Mouse (Mus musculus) left cerebral cortex, postnatal 10 days (tissue): ENCODE measurements around the gene Psmb2. TPM values are rescaled to one million over a fixed set of nuclear protein-coding genes. Genes with fewer than 3 reads are reported as not detected.

Experiments used
- DNase-seq, 2 experiments: peaks; one replicate each; pipeline ENCODE4 v3.0.0; 2021 to 2022; ENCODE audit warnings: low spot score in 2 of 2, mixed read lengths in 1 of 2; ENCODE audit errors: extremely low spot score in 1 of 2
- intact Hi-C: fragments of 180-260 bp; cut with DNase I; formaldehyde crosslinking; loops from one replicate; pipeline ENCODE4 v1.15.1; 2025
- total RNA-seq, 2 experiments: library from RNA; stranded (reverse); gene quantifications; 2 replicates each; pipeline ENCODE4 v1.2.3; 2021

The Psmb2 gene
- total RNA-seq, result 100 to 1,000 TPM; 126 TPM

DNA sequence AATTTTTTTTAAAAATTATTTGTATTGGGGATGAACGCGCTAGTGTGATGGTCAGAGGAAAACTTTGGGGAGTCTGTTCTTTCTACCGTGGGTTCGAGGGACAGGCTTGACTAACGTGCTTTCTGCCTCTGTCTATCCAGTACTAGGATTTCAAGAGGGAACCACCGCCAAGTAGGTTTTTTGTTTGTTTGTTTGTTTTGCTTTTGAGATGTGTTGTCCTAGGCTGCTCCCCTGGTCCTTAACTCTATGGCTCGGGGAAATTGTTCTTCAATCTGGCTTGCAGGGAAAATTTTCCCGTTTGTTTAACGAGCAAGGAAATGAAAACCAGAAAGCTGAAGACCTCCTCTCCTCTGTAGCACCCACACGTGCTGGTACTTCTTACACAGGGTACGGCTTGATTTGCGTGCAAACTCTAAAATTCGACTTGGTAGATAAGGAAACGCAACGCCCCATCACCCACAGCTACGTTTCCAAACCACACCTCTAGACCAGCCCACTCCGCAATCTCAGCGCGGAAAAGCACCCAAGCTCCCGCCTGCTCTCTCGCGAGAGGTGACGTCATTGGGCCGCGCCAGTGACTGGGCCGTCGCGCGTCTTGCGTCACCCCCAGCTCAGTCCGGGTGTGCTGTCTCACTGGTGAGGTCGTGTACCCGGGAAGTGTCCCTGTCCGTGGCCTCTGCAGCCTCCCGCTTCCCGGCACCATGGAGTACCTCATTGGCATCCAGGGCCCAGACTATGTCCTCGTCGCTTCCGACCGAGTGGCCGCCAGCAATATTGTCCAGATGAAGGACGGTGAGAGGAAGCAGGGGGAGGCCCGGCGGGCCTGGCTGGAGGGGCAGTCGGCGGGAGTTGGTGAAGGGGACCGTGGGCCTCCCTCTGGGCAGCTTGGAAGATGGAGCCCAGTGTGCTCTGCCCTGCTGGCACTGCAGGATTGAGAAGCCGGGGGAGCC lies at the start of gene Psmb2:
Psmb2 (plus strand) TSS at position 577 of the 950 bp plus-strand sequence.
- peak; percentile 97 to 99 for DNase-seq
- intact Hi-C loops, result no loop called here

DNA sequence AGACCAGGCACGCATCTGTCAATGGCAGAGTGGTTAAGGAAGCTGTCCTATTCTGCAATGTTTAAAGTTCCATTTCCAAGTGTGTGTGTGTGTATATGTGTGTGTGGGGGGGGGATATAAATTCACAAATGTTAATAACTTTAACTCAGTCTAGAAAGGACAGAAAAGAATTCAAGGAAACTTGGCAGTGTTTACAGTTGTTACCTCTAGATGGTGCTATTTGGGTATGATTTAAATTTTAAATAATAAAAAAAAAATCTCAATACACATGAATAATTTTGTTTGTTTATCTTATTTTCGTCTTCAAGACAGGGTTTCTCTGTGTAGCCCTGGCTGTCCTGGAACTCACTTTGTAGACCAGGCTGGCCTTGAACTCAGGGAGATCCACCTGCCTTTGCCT lies 45.5 kb upstream of the Psmb2 start:
- intact Hi-C loops, result no loop called here
- DNase-seq, result no peak

GRCm38 (mm10) chr4:126632668-126633067 lies 44.8 kb upstream of the Psmb2 start:
- intact Hi-C loops, result no loop called here
- no peak for DNase-seq

DNA sequence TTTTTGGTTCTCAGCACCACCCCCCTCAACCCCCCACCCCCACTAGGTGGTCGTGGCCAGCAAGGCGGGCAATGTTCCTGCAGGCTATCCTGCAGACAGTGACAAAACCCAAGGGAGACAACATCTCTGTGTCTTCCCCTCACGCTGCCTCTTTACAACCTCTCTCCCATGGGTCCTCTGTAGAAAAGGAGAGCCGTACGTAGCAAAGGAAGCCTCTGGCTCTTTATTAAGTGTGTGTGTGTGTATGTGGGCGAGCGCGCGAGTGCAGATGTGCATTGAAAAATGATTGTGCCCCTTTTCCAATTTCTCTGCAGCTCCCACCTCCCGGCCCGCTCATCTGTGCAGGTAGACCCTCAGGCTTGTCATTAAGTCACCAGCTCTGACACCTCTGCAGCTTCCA lies 41.1 kb upstream of the Psmb2 start:
- intact Hi-C loops, result no loop called here
- no peak for DNase-seq

GRCm38 (mm10) chr4:126637446-126637845 lies 40.0 kb upstream of the Psmb2 start:
- no peak for DNase-seq
- intact Hi-C loops, result no loop called here

- intact Hi-C loops, result no loop called here
- DNase-seq, result peak in 1 of 2 experiments; percentile 9
Observed at GRCm38 (mm10) chr4:126639339-126639738, 38.1 kb upstream of the Psmb2 start.

GRCm38 (mm10) chr4:126641901-126642300 lies 35.5 kb upstream of the Psmb2 start:
- intact Hi-C loops, result no loop called here
- DNase-seq, result no peak

- DNase-seq, result no peak
- intact Hi-C loops, result no loop called here
Observed at GRCm38 (mm10) chr4:126643815-126644214, 33.6 kb upstream of the Psmb2 start.

GRCm38 (mm10) chr4:126644333-126644963 lies 33.0 kb upstream of the Psmb2 start:
- intact Hi-C loops, result no loop called here
- no peak for DNase-seq

DNA sequence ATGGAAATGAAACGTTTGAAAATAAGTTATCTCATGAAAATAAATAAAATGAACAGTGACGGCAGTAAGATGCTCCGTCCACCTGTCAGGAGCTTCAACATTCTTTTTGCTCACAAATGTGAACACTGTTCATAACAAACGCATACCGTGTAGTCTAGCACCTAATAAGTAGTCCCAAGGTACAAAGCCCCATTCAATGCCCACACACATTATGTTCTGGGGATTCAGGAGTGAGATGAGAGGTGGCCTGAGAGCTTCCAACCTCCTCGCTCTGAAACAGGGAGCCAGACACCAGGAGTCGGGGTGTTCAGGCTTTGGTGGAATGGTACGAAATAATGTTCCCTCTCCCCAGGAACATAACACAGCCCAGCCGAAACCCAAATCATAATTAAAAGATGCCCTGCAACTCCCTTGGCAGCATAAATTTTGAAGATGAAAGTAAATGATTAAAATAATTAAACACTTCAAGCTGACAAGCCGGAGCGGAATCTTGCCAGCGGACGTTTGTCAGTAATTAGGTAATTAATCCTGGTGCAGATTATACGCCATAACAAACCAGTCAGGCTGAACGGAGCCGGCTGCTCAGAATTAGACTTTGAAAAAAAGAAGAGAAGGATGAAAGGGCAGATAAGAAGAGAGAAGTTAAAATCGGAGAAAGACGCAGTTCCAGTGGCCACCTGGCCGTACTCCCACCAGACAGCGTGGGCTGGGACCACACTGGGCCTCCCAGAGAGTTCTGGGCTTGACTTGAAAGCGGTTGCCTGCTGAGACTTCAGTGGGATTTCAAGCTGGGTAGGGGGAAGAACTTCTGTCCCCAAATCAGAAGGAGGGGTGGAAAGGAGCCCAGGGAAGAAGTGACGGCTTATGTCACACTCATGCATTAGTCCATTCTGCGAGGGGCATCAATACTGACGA lies 29.2 kb upstream of the Psmb2 start:
- intact Hi-C loops, result no loop called here
- DNase-seq, result no peak

DNA sequence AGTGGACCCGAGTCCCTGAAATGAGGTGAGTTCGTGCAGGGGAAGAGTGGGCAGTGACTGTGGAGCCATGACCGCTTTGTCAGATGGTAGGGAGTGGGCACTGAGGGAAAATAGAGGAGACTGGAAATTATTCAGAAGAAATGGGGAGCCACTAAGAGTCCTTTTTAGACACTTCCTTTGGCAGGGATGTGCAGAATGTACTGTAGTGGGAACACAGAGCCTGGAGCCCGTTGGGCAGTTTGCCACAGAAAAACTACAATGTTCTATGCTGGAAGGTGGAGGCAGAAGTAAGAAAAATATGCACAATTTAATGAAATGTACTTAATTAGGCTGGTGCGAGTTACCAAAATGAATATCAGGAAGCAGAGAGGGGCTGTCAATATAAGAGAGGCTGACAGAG lies 24.3 kb upstream of the Psmb2 start:
- peak in 1 of 2 experiments; percentile 22 for DNase-seq
- intact Hi-C loops, result no loop called here

DNA sequence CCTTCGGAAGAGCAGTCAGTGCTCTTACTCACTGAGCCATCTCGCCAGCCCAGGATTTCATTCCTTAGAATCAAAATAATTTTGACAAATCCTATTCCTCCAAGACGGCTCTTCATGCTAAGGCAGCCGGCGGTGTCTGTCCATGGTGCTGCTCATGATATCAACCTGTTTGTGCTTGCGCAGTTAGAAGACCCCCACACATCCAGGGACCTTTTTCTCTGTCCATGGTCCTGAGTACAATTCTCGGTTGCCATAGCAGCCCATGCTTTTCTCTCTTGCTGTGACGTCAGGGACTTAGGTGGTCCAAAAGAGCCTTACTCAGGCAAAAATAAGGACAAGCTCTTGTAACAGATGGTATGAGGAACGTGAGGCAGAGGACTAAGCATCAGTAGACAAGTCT lies 22.1 kb upstream of the Psmb2 start:
- DNase-seq, result peak in 1 of 2 experiments; percentile 47
- intact Hi-C loops, result no loop called here

DNA sequence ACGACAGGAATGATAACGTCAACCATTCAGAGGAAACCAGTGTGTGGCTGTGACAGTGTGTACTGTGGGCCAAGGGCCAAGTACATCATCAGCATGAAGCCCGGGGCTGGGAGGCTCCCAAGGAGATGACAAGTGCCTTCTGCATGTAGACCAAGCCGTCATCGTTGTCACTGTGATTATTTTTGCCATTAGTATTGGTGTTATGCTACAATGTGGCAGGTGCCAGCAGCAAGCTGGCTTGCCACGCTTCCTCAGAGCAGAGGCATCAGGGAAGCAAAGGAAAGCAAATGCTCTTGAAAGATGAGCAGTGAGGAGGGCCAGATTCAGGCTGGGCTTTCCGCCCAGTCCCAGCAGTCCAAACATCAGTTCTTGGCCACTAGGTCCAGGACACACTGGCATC lies 16.2 kb upstream of the Psmb2 start:
- DNase-seq, result peak; percentile 19 to 33

DNA sequence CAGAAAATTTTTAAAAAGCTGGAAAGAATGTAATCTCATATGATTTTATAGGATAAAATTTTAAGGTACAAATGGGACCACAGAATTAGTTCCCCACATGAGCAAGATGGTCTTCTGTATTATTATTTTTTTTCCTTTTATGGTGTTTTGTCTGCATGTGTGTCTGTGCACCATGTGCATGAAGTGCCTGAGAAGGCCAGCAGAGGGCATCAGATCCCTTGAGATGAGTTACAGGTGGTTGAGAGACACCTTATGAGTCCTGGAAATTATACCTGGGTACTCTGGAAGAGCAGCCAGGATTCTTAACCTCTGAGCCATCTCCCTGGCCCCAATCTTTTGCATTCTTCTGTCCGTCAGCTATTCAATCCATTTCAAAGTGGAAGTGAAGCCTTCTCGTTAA lies 10.4 kb upstream of the Psmb2 start:
- intact Hi-C loops, result no loop called here
- no peak for DNase-seq

More for the DNA sequence above, 16.2 kb upstream of the Psmb2 start:
- intact Hi-C loops, result no loop called here

DNA sequence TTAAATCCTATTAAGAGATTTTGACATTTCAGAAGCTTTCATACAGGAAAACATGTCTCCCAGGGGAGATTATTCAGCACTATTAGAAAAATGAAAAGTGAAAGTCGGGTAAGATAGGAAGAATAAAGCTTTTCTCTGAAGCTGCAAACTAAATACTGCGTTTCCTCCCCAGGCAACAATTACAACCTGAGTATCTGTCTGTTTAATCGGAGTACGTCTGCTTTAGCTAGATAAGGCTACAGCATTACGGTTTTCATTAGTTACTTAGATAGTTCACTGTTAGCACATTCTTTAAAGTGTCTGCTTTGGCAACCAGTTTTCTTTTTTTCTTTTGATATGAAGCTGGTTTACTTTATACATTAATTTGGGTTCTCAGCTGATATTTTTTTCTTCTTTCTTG lies 4.9 kb downstream of the Psmb2 start:
- no peak for DNase-seq
- intact Hi-C loops, result no loop called here

DNA sequence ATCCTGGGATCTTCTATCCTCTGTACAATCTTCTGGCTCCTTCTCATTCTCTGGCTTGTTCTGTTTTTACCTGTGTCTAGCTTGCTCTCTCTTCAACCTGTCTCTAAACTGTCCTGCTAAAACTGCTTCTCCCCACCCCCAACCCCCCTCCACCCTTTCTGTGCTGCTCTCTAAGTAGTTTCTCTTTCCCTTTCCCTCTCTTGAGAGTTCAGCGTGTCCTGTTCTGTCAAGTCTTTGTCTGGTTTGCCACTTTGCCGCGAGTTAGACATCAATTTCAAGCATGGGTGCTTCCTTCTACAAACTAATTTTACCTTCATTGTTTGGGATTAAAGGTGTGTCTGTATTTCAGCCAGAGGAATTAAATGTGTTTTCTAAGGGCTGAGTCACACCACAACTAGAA lies 5.7 kb downstream of the Psmb2 start:
- no peak for DNase-seq
- intact Hi-C loops, result no loop called here

DNA sequence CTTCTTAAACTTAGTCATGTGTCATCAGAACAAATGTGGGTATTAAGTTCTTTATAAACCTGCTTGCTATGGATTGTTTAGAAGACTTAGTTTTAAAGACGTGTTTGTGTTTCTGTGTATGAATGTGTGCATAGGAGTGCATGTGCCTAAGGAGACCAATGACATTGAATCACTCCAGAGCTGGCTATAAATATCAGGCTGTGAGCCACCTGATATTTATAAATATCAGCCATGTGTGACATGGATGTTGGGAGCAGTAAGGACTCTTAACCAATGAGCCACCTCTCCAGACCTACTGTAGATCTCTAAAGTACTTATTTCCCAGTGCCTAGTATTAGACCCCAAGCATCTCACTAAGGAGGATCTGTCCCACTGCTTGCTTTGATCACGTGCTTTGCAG lies 12.0 kb downstream of the Psmb2 start:
- DNase-seq, result no peak
- intact Hi-C loops, result no loop called here

GRCm38 (mm10) chr4:126693021-126693420 lies 15.6 kb downstream of the Psmb2 start:
- no peak for DNase-seq
- intact Hi-C loops, result no loop called here

GRCm38 (mm10) chr4:126696908-126697307 lies 19.5 kb downstream of the Psmb2 start:
- intact Hi-C loops, result no loop called here
- no peak for DNase-seq
